Mouse (Mus musculus) bone marrow macrophage, adult 2 months (primary cell): ENCODE results near the gene Kif2c.

Experiments used
- CTCF ChIP-seq: IDR thresholded peaks from 2 replicates; pipeline ENCODE4 v1.5.1; 2012; ENCODE audit warnings: low read depth, mild to moderate bottlenecking, low read length, moderate library complexity
- POLR2A ChIP-seq: IDR thresholded peaks from 2 replicates; pipeline ENCODE4 v1.6.1; 2012; ENCODE audit warnings: mild to moderate bottlenecking, low read depth, low read length, borderline replicate concordance

GRCm38 (mm10) chr4:117131198-117131597 lies 51.2 kb downstream of the Kif2c start:
- TF ChIP-seq CTCF (no peak), POLR2A (no peak)
